Mouse (Mus musculus) T-helper 17 cell (primary cell): ENCODE results near the gene Clrn2.

Experiments used
- in situ Hi-C, 2 experiments: fragments of 300-600 bp; cut with MboI, MseI; formaldehyde crosslinking; loops; 1 replicate in 1 of 2; 2 replicates in 1 of 2; pipeline ENCODE4 v1.15.1; 2025; ENCODE audit warnings: high pct_unique_total_duplicates in 2 of 2

Gene Clrn2

DNA sequence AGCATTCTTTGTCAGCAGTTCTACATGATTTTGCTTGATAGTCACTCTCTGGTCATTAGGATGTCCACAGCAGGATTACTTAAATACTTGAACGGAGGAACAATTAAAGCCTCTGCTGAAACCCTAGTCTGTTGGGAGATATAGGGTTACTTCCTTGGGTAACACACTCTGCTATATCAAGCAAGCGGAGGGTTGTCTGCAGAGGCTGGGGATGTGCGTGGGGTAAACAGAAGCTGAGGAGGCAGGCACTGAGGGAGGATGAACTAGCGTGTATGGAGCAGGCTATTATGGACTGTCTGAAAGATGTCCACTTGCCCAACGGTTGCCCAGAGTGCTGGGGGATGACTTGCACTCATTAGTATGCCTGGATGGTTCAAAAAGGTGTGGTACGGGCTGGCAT is at the start of gene Clrn2:
Gene Clrn2, plus strand, starts transcription at position 301 of the 400 bp plus-strand sequence.
- in situ Hi-C loops, result no loop called here

DNA sequence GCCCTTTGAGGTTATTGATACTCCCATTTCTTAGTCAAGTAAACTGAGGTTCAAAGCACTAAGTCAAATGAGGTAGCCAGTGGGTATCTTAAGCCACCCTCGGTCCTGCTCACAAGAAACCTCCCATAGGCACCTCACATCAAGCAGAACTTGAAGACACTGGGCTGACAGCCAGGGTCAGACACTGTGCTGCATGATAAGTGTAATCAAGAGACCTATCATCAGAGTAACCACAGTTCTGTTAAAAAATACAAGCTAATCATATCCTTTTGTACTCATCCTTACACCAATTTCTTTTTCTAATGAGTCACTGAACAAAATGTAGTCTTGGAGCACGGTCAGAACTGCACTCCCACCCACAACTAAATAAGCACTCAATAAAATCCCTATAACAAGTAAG is 47.4 kb upstream of the Clrn2 start:
- in situ Hi-C loops, result loop anchor here in 1 of 2 experiments (10.0 kb wide), 1 partner anchor 1101 kb away; no protein-coding TSS in a partner anchor

DNA sequence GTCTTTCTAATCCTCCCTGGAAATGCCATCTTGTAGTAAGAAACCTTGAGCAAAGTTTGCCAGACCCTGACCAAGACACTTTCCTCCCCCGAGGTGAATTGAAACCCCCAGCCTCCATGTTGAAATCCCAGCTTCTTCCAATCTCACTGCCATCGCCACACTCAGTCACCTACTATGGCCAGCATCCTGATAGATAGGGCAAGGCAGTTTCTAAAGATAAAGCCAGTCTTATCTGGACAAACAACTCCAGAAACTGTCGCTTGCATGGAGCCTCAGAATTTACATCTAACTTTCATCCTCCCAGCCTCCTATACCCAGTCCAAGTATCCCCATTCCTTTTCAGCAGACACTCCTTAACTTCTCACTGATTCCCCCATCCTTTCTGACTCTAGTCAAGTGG is 37.1 kb upstream of the Clrn2 start:
- in situ Hi-C loops, result no loop called here

DNA sequence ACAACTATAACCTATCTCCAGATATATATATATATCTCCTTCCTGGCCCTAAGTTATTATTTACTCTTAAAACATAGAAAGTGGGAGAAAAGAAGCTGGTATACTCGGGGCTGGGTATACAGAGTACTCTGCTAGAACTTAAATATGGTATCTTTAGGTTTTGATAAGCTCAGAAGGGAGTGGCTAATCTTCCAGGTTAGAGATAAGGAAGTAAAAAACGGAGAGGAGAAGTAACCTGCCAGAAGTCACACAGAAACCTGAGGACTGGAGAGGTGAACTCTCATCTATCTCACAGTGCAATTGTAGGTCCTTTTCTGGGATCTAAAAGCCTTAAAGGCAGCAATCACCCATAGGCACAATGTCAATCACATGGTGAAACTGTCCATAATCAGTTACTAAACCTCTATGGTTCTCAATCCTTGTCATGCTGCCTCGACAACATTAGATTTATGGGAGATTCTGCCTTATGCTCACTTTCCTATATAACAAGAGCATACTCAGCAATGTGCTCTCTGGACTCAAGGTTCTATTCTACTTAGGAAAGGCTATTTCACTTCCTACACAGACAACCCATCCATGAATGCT is 35.6 kb upstream of the Clrn2 start:
- in situ Hi-C loops, result no loop called here

DNA sequence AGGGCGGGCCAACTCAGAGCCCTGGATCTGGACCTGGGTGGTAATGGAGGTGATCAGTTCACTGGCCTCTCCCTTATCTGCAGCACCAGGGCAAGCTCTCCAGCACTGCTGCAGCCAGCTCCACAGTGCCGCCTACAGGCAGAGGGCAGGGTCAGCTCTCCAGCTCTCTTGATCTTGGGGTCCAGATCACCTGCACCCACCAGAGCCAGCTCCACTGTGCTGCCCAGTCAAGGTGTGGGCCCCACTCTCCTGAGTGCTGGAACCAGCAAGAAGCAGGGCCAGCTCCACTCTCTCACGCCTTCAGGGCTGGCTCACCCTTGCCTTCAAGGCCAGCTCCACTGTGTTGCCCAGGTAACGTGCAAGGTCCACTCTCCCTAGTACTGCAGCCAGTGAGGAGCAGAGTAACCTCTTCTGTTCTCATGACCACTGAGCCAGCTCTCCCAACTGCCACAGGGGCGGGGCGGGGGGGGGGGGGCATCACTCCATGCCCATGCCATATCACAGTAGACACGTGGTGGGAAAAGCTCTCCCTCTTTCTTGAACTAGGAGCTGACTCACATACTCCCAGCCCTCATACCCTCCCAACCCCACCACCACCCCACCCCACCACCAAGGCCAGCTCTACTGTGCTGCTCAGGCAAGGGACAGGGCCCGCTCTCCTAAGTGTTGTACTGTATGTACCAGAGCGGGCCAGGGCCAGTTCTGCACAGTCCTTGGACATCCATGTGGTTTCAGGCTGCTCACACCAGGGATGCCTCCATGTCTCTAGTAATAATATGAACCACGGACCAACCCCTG is 33.5 kb upstream of the Clrn2 start:
- in situ Hi-C loops, result loop anchor here in 1 of 2 experiments (10.0 kb wide), 1 partner anchor 1135 kb away; no protein-coding TSS in a partner anchor

DNA sequence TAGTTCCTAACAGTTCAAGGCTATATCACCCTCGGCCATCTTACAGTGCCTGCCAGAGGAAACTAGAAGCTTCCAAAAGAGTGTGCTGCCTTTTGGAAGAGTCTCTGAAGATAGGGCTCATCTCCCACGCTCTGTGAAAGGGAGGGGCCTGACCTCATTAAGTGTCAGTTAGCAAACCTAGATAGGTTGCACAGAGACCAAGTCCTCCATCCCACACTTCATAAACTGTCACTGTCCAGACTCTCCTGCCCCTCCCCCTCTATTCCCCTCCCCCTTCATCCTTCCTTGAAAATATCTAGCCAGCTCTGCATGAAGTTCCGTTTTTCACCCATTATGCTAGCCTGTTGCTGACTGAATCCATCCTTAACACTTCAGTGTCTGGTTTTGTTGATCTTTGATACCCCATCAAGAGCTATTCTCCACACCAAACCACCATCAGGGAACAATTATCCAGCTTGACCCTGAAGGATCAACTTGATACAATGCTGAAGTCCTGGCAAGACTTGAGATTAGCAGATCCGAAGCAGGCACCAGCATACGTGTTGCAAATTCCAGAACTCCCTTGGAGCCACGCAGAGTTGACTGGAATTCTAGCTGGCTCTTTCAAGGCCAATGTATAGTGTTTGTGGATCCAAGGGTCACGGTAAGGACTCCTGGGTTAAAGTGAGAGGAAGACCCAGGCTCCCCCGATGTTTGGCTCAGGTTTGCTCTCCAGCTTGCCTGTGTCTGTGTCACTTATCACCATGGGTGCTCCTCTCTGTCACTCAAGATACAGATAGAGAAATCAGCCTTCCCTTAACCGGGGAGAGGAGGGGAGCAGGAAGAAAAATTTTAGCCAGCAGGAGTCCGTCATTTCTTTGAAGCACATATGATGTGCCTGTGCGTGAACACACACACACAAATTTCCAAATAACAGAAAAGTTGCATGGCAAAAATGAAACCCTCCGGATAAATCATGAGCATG is 31.4 kb upstream of the Clrn2 start:
- in situ Hi-C loops, result loop anchor here in 1 of 2 experiments (10.0 kb wide), 1 partner anchor 1137 kb away; no protein-coding TSS in a partner anchor

DNA sequence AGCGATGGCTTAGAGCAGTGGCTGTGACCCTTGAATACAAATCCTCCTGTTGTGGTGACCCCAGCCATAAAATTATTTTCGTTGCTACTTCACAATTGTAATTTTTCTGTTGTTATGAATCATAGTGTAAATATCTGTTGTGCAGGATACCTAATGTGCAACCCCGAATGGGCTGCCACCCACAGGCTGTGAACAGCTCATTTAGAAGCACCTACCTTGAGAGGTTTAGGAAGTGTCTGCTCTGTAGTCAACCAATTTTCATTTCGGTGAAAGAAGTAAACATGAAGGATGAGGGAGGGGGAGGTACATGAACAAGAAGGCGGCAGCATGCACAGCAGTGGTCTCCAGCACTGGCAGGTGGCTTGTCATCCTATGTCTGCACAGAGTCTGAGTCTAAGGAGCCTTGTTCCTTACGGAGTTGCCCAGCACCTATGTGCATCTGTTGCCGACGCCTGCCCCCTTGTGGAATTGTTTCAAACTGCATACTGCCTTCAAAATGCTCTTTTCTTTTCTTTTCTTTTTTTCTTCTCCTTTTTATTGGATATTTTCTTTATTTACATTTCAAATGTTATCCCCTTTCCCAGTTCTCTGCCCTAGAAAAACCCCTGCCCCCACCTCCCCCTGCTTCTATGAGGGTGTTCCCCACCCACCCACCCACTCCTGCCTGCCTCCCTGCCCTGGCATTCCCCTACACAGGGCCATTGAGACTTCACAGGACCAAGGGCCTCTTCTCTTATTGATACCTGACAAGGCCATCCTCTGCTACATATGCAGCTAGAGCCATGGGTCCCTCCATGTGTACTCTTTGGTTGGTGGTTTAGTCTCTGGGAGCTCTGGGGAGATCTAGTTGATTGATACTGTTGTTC is 29.3 kb upstream of the Clrn2 start:
- in situ Hi-C loops, result loop anchor here in 1 of 2 experiments (10.0 kb wide), 1 partner anchor 1139 kb away; no protein-coding TSS in a partner anchor

DNA sequence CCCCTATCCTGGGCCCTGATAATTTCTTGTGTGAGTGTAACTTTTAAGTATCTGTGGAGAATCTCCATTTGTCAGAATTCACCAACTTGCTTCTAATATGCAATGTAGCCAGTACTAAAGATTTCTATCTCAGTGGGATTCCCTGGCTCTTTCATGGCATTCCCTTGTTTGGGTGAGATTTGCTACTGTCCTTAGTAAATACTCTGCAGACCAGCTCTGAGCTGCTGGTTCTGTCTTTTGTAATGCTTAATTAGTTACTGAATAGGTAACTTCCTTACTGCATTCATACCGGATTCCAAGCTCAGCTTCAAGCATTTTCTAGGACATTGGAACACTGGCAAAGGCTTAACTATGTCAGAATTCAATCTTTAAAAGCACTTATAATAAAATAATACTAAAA is 27.8 kb upstream of the Clrn2 start:
- in situ Hi-C loops, result loop anchor here in 1 of 2 experiments (10.0 kb wide), 1 partner anchor 1141 kb away; no protein-coding TSS in a partner anchor

DNA sequence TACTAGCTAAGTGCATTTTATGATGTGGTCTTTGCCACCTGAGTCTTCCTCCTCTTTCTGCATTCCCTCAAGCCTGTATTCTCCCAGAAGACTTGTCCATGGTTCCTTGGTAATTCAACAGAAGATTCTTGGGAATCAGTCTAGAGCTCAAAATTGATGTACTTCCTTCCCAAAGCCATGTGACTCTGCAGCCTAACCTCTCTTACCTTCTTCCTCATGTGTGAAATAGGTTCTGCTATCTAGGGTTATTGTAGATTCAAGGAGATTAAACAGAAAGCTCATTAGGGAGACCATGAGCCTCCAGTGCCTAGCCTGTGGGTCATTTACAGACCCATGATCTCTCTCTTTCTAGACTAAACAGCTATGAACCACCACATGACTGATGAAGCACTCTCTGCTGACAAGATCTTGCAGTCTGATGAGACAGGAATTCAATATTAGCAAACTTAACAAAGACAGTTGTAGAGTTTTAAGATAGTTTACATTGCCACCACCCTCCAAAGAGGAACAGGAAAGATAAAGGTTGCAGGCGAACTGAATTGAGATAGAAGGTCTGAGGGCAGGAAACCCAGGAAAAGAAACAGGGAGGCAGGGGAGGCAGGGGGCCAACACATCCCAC is 27.0 kb upstream of the Clrn2 start:
- in situ Hi-C loops, result loop anchor here in 1 of 2 experiments (10.0 kb wide), 1 partner anchor 1142 kb away; no protein-coding TSS in a partner anchor

DNA sequence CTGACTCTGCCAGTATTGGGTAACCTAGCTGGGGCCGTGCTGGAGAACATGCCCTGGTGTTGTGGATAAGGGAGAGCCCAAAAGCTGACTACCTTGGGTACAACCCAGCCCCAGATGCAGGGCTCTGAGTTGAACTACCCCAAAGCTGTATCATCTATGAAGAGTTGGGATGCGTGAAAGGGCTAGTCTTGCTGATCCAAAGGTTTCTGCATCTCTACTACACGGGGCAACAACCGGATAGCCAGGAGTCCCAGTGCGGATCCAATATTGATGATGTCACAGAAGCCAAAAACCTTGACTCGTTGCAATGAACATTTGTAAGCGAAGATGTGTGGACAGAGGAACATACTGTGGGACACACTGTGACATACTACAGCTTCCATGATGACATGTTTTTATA is 25.7 kb upstream of the Clrn2 start:
- in situ Hi-C loops, result loop anchor here in 1 of 2 experiments (10.0 kb wide), 1 partner anchor 1143 kb away; no protein-coding TSS in a partner anchor

DNA sequence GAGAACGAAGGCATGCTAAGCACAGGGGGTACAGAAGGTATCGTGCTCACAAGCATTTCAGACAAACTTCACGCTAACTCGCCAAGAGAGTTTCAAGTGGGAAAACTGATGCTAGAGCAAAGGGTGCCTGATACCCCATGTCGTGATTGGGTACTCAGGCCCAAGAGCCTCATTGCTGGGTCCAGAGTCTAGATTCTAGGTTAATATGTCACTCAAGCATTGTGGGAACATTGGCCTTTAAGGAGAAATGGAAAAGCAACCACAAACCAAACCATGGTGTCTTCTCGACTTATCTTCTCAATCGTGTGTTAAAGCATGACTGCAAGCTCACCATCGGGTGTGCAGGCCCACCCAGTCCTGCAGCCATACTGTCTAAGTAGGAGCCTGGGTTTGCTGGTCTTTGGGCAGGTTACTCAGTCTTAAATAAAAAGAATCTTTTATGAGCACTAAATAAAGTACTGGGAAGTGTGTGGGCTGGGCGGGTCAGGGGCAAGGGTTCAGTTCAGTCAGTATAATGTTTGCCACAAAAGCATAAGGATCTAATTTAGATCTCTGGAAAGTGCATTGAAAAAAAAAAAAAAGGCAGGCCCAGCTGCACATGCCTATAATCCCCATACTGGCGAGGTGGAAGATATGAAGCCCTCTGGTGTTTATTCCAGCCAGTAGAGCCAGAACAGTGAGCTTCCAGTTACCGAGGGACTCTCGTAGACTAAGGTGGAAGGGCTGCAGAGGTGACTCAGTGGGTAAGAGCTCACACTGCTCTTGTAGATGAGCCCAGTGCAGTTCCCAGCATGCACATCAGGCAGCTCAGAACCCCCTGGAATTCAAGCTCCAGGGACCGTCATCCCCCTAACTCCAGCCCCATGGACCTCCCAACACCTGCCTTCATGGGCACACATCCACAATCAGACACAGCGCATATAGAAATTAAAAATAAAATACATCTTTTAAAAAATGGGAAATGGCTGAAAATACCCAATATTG is 17.3 kb upstream of the Clrn2 start:
- in situ Hi-C loops, result no loop called here

DNA sequence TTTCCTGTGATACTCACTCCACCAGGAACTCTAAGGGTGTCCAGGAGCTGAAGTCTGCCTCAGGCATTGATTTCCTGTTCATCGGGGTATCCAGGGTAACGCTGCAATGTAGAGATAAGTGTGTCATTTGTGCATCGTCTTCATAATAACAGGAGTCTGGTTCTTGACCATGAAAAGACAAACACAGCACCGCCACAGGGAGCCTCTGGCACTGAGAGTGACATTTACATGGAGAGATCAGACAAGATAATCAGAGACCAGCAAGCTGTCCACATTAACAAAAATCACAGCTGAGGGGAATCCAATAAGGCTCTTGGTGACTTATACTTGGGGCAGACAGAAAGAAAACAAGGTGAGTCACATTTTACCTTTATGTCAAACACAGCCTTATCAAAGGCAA is 15.7 kb upstream of the Clrn2 start:
- in situ Hi-C loops, result no loop called here

DNA sequence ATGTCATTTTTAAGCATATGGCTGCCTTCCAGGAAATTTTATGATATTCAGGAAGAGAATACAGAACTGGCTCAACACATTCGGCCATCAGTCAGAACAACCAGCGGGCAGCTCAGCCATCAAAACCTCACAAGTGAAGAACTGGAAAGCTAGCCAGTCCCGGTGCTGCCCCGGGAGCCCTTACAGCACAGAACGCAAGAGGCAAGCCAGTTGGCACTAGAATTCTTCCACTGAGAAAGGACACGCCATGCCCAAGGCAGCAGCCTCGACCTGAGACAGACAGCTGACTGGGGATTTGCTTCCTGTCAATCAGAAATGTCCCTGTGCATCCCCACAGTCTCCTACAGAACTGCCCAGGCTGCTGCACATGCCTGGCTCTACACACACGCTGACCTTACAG is 15.2 kb upstream of the Clrn2 start:
- in situ Hi-C loops, result no loop called here

DNA sequence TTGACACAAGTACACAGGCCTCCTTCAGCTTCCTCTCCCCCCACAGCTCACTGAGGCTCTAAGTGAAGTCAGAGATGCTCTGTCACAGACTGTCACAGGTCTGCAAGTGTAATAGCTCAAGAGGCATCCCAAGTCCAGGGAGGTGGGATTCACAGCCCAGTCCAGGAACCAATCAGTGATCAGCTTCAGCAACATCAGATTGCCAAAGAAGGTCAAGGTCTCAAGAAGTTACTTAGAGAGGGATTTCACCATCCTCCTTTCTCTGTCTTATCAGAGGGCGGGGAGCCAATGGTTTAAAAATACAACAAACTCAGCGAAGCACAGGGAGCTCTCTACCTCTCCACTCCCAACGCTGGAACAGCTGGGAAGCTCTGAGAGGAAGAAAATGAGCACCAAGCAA is 12.4 kb upstream of the Clrn2 start:
- in situ Hi-C loops, result no loop called here

DNA sequence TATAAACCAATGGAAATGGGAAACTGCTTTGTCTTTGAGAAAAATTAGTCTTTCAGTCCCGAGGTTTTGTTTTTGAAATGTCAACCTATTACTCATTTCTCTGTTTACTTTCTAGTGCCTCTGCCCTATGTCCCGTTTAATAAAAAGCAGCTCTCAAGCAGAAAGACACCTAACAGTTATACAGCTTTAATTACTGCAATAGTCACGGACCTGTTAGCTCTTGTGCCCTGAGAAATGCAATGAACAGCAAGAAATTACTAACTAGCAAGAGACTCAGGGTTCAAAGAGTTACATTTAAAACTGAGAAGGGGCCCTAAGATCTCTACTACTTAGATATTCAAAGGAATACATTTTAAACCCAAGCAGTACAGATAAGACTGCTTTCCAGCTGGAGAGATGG is 11.8 kb upstream of the Clrn2 start:
- in situ Hi-C loops, result no loop called here

DNA sequence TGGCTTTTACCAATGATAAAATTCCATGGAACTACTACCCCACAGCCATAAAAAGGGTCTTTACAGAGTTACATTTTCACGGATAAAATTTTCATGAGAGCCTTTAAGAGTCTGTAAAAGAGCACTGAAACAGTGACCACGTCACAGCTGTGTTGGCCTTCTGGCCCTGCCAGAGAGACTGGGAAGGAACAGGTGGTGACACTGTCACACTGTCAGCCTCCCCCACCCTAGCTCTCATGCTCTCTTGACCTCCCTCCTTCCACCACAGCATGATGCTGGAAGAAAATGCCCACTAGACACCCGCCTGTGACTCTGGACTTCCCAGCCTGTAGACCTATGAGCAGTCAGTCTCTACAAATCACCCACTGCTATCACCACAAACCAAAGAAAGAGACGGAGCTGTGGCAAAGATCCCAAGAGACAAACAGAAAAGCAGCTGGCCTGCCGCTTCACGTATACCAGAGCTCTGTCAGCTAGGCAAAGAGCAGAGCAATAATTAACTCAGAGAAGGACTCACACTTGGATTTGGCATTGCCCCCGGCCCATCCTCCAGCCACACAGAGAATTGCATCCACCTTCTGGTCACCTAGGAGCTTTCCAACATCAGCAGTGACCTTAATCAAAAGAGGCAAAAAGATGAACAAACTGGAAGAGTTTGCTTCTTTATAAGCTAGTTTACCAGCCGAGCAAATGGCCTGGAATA is 9.3 kb upstream of the Clrn2 start:
- in situ Hi-C loops, result no loop called here

DNA sequence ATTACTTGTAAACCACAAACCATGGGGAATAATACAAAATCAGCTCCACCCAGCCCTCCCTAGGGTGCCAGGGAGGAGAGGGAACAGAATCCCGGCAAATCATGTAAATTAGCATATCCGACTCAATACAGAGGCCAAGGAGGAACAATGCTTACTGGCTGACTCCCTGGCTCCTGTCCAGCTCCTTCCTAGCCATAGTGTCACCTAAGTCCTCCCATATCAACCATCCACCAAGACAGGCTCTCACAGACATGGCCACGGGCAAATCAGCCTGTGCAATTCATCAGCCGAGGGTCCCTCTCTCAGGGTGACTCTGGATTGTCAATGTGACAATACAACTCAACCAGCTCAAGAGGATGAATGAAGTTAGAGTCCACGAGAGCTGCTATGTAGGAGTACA is 4.9 kb upstream of the Clrn2 start:
- in situ Hi-C loops, result loop anchor here (5.0 kb wide), 1 partner anchor 44 kb away; the partner anchor contains the start of gene Lap3 (in 2 of the 2)

DNA sequence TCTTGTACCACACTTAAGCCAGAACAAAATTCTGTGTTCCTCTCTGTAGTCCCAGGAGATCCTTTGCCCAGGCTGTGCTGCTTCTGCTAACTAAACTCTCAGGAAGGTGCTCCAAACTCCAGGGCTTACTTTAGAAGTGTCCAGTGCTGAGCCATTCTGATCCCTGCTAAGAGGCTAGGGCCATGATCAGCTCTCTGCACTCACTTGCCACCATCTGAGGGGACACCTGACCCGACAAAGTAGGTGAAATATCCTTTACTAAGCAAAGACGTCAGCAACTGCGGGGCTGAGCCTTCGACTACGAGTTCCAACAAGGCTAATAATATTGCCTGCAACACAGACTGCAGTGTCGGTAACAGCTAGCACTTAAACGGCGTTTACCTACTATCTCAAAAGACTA is 4.3 kb upstream of the Clrn2 start:
- in situ Hi-C loops, result loop anchor here (5.0 kb wide), 1 partner anchor 43 kb away; the partner anchor contains the start of gene Lap3 (in 2 of the 2)
